Mouse (Mus musculus) kidney, embryonic 14.5 days (tissue): ENCODE data around the gene Defb26. TPM values are rescaled to one million over a fixed set of nuclear protein-coding genes. Genes with fewer than 3 reads are reported as not detected.
A peak's percentile ranks its signal among the peaks of the same experiment; 100 is the strongest.

ENCODE experiments used
- ATAC-seq: fragments of 200-750 bp; cut with Nextera tagmentation; 2 replicates; pipeline ENCODE4 v1.8.0; 2017; ENCODE audit warnings: moderate number of reproducible peaks, mild to moderate bottlenecking, moderate TSS enrichment, moderate library complexity; ENCODE audit not compliant: low FRiP score, low TSS enrichment
- H3K27ac ChIP-seq: fragments of 300-500 bp; sonication (generic); 2 replicates; pipeline ENCODE4 v1.5.1; 2014; ENCODE audit warnings: low read depth, mild to moderate bottlenecking, low read length, moderate library complexity, mixed read lengths
- H3K27me3 ChIP-seq: fragments of 300-500 bp; sonication (generic); 2 replicates; pipeline ENCODE4 v1.6.1; 2014; ENCODE audit warnings: mild to moderate bottlenecking, low read length; ENCODE audit not compliant: control insufficient read depth, insufficient read depth
- H3K36me3 ChIP-seq: fragments of 300-500 bp; sonication (generic); 2 replicates; pipeline ENCODE4 v1.6.1; 2014; ENCODE audit warnings: low read length, mixed read lengths; ENCODE audit not compliant: control insufficient read depth, insufficient read depth
- H3K4me1 ChIP-seq: fragments of 300-500 bp; sonication (generic); 2 replicates; pipeline ENCODE4 v1.6.1; 2014; ENCODE audit warnings: low read length, mixed read lengths; ENCODE audit not compliant: control insufficient read depth, insufficient read depth
- H3K4me2 ChIP-seq: fragments of 300-500 bp; sonication (generic); replicated peaks from 2 replicates; pipeline ENCODE4 v1.6.1; 2014; ENCODE audit warnings: low read depth, mild to moderate bottlenecking, low read length
- H3K4me3 ChIP-seq: fragments of 300-500 bp; sonication (generic); 2 replicates; pipeline ENCODE4 v1.5.1; 2014; ENCODE audit warnings: mild to moderate bottlenecking, low read length
- H3K9ac ChIP-seq: fragments of 300-500 bp; sonication (generic); 2 replicates; pipeline ENCODE4 v1.6.1; 2014; ENCODE audit warnings: low read depth, mild to moderate bottlenecking, low read length, moderate library complexity
- H3K9me3 ChIP-seq: fragments of 300-500 bp; sonication (generic); 2 replicates; pipeline ENCODE4 v1.6.1; 2016; ENCODE audit warnings: low read length; ENCODE audit not compliant: control insufficient read depth
- WGBS: fragments of 180-500 bp; shearing (Covaris S2); extraction: QIAGEN DNeasy Blood & Tissue Kit; methylation state at CpG from one replicate; pipeline ENCODE4 v1.1.7; 2014; 5-methylcytosine and 5-hydroxymethylcytosine counted together
- polyA plus RNA-seq: library from polyadenylated mRNA; unstranded; fragments of >200 nt; fragmentation: Nextera tagmentation; extraction: Ambion mirVana; gene quantifications from 2 replicates; pipeline ENCODE4 v1.2.1, GENCODE M21; 2014

Defb26 gene
- polyA plus RNA-seq, 1 experiment from 2014 or later: not detected

DNA sequence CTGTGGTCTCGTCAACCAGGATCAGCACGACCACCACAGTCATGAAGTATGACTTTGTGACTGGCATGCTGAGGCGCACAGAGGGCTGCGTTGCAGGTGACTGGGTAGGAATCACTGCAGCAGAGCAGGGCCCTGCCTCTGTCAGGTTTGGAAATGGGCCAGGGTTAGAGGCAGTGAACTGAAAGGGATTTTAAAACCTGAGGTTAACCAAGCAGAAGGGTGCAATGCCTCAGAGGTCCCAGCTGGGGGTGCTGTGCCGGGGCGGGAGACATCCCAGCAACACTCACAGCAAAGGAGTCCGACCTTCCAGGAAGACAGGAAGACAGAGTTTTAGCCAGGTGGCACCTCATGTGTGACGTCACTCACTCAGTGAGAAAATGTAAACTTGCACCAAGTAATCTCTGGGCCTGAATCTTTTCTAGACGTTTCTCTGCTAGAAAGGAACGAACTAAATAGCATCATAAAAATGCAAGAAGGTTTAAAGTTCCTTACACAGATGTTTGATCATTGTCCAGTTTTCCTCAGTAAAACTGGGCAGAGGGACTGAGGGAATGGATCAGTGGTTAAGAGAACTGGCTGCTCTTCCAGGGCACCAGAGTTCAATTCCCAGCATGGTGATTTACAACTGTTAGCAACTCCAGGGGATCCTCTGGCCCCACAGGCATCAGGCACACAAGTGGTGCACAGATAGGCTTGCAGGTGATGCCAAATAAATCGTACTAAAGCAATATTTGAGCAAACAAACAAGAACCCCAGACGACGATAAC, 28.6 kb upstream of the Defb26 start, which contains the start of gene Defb29:
Defb29 (minus strand) TSS at position 155 of the 767 bp plus-strand sequence.
- Histone ChIP-seq H3K9me3 (peaks cover 5% of the 10 kb centered on the region; the same call in 1 of the 2 replicates), H3K27ac (no peak within 1 kb of the TSS), H3K4me2 (no peak within 1 kb of the TSS), H3K27me3 (no peaks in the 10 kb centered on the region), H3K36me3 (no peaks in the 10 kb centered on the region), H3K9ac (no peak within 1 kb of the TSS), H3K4me1 (peaks cover 9% of the 10 kb centered on the region; the same call in 1 of the 2 replicates), H3K4me3 (no peak within 1 kb of the TSS)
- ATAC-seq: 0 out of 2 replicates have a peak, but pooled peaks have one; percentile 43
- WGBS: 31% methylated on average over 13 of the region's 13 CpGs

DNA sequence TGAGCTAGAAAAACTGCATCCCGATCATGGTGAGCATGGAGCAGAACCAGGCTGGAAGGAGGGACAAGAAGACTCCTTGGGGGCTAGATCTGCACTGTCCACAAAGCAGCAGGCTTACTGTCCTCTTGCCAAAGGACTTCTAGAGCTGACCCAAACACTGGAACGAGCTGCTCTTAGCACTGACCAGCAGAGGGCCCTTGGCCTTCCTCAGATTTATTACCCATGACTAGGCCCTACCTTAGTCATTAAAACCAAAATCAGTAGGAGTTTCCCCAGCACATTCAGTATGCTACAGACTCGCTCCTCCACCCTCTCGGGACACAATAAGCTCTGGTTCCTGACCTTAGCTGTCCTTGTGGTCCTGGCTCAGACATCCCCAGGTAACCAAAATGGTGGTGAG, 6.5 kb upstream of the Defb26 start, which contains the start of gene Defb28:
Defb28 (plus strand) TSS at position 275 of the 400 bp plus-strand sequence.
- no peak within 1 kb of the TSS for H3K9ac ChIP-seq
- no peaks in the 10 kb centered on the region for H3K27me3 ChIP-seq
- no peak within 1 kb of the TSS for H3K4me3 ChIP-seq
- no peak within 1 kb of the TSS for H3K27ac ChIP-seq
- 42% methylated on average over 4 of the region's 4 CpGs for WGBS
- H3K36me3 ChIP-seq: no peaks in the 10 kb centered on the region
- ATAC-seq: peak; percentile 66; the same call in 1 of the 2 replicates
- H3K9me3 ChIP-seq: peaks cover 2% of the 10 kb centered on the region; the same call in 1 of the 2 replicates
- no peak within 1 kb of the TSS for H3K4me2 ChIP-seq
- no peaks in the 10 kb centered on the region for H3K4me1 ChIP-seq

DNA sequence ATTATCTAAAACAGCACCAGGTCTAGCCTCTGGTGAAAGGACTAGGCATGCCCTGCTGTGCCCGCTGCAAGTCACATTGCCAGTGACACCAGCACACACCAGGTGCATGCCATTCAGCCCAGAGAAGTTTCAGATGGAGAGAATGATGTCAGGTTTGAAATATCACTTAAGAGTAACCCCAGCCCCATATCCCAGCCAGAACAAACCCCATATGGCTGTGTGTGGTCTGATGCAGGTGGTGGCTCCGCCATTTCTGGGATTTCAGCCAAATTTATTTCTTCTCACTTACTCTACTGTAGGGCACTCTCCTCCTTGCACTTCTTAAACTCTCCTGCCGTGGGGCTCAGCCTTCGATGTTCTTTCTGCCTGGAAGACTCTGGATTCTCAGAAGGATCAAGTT, 4.6 kb upstream of the Defb26 start:
- no peak overlapping the region for H3K4me3 ChIP-seq
- peak; percentile 52; the same call in 1 of the 2 replicates for ATAC-seq
- H3K9me3 ChIP-seq: no peaks in the 10 kb centered on the region
- H3K27ac ChIP-seq: no peak overlapping the region
- no peaks in the 10 kb centered on the region for H3K27me3 ChIP-seq
- no peak overlapping the region for H3K4me2 ChIP-seq
- H3K9ac ChIP-seq: no peak overlapping the region
- WGBS: 34% methylated on average over 4 of the region's 4 CpGs
- no peaks in the 10 kb centered on the region for H3K4me1 ChIP-seq
- H3K36me3 ChIP-seq: no peaks in the 10 kb centered on the region

DNA sequence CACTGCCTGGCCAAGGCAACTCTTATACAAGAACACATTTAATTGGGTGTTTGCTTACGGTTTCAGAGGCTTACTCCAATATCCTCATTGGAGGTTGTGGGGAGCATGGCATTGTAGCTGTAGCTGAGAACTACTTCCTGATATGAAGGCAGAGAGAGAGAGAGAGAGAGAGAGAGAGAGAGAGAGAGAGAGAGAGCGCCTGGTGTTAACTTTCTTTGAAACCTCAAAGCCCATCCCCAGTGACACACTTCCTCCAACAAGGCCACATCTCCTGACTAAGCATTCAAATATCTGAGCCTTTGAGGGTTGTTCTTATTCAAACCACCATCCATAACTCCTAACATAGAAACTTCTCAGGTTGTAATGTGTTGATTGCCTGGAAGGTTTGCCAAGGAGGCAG, 7.5 kb downstream of the Defb26 start:
- 85% methylated on average over 2 of the region's 2 CpGs for WGBS
- no peaks in the 10 kb centered on the region for H3K27me3 ChIP-seq
- no peak overlapping the region for H3K4me2 ChIP-seq
- H3K4me1 ChIP-seq: no peaks in the 10 kb centered on the region
- no peak overlapping the region for H3K4me3 ChIP-seq
- no peak for ATAC-seq
- H3K9me3 ChIP-seq: no peaks in the 10 kb centered on the region
- H3K36me3 ChIP-seq: no peaks in the 10 kb centered on the region
- no peak overlapping the region for H3K9ac ChIP-seq
- no peak overlapping the region for H3K27ac ChIP-seq

DNA sequence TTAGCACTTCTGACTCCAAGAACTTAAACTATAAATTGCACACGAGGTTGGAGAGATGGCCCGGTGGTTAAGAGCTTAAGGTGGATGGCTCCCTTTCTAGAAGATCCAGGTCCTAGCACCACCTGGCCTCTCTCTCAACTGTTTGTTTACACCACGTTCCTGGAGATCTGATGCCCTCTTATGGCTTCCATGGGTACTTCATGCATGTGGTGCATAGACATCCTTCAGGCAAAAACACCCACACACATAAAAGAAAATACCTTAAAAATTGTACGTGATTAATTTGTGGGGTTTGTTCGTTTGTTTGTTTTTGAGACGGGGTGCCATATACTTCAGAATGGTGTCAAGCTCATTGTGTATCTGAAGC, 10.6 kb downstream of the Defb26 start:
- H3K9me3 ChIP-seq: no peaks in the 10 kb centered on the region
- no peaks in the 10 kb centered on the region for H3K4me1 ChIP-seq
- H3K9ac ChIP-seq: no peak overlapping the region
- H3K4me3 ChIP-seq: no peak overlapping the region
- no peak for ATAC-seq
- H3K36me3 ChIP-seq: no peaks in the 10 kb centered on the region
- 85% methylated on average over 6 of the region's 6 CpGs for WGBS
- no peak overlapping the region for H3K4me2 ChIP-seq
- no peak overlapping the region for H3K27ac ChIP-seq
- H3K27me3 ChIP-seq: no peaks in the 10 kb centered on the region

DNA sequence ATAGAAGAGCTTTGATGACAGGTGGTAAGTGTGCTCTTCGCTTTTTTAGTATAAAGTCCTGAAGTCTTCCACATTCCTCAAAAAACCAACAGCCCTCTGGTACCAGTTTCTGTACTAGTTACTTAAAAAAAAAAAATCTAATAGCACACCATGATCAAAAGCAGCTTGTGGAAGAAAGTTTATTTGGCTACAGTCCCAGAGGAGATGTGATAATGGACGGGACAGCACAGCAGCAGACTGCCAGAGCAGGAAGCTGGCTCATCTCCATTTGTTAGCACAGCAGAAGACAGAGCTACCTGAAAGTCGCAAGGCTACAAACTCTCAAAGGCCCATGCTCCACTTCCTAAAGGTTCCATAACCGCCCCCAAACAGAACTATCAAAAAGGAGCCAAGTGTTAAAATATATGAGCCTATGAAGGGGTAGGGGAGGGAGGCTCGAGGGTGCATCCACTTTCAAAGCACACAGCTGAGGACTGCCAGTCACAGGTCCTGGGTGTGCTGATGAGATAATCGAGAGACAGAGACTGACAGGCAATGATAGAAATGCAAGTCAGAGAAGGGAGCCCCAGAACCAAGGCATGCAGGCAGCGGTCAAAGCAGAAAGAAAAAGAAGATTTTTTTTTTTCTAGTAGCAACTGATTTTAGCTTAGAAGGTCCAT, 11.2 kb downstream of the Defb26 start:
- H3K4me3 ChIP-seq: no peak overlapping the region
- no peaks in the 10 kb centered on the region for H3K4me1 ChIP-seq
- no peaks in the 10 kb centered on the region for H3K27me3 ChIP-seq
- WGBS: 71% methylated on average over 7 of the region's 7 CpGs
- no peak overlapping the region for H3K9ac ChIP-seq
- no peaks in the 10 kb centered on the region for H3K36me3 ChIP-seq
- H3K4me2 ChIP-seq: no peak overlapping the region
- no peaks in the 10 kb centered on the region for H3K9me3 ChIP-seq
- no peak overlapping the region for H3K27ac ChIP-seq
- no peak for ATAC-seq

DNA sequence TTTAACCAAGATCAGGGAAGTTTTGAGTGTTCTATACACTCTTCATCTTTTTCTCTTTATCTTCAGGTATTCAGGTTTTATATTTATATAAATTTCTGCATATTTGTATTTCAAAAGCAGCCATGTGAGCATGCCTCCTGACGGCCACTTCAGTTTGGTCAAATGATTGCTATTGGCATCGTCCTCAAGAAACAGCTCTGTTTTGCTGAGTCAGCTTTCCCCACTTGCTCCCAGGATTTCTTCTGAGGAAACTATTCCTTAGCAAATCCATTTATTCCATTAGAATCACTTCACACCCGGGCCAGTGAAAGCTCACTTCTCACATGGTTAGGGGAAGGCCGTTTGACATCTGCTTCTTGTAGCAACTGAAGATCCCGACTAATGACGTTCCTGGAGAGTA, 13.5 kb downstream of the Defb26 start:
- H3K36me3 ChIP-seq: no peaks in the 10 kb centered on the region
- H3K9me3 ChIP-seq: no peaks in the 10 kb centered on the region
- ATAC-seq: no peak
- H3K4me2 ChIP-seq: no peak overlapping the region
- H3K4me3 ChIP-seq: no peak overlapping the region
- no peaks in the 10 kb centered on the region for H3K4me1 ChIP-seq
- H3K27ac ChIP-seq: no peak overlapping the region
- 80% methylated on average over 6 of the region's 6 CpGs for WGBS
- no peak overlapping the region for H3K9ac ChIP-seq
- H3K27me3 ChIP-seq: no peaks in the 10 kb centered on the region

DNA sequence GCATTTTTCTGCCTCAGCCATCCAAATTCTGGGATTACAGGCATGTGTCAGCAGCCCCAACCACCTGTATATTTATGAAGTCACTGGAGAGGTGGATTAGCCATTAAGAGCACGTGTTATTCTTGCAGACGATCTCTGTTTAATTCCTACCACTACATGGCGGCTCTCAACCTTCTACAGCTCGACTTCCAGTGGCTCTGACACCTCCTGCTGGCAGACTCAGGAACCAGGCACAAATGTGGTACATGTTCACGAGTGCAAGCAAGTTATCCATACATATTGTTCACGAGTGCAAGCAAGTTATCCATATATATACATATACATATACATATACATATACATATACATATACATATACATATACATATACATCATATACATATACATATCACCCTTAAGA, 18.3 kb downstream of the Defb26 start:
- Histone ChIP-seq H3K27ac (no peak overlapping the region), H3K4me3 (no peak overlapping the region), H3K4me2 (no peak overlapping the region), H3K9me3 (no peaks in the 10 kb centered on the region), H3K9ac (no peak overlapping the region), H3K4me1 (no peaks in the 10 kb centered on the region), H3K27me3 (no peaks in the 10 kb centered on the region), H3K36me3 (no peaks in the 10 kb centered on the region)
- 83% methylated on average over 6 of the region's 6 CpGs for WGBS
- no peak for ATAC-seq

DNA sequence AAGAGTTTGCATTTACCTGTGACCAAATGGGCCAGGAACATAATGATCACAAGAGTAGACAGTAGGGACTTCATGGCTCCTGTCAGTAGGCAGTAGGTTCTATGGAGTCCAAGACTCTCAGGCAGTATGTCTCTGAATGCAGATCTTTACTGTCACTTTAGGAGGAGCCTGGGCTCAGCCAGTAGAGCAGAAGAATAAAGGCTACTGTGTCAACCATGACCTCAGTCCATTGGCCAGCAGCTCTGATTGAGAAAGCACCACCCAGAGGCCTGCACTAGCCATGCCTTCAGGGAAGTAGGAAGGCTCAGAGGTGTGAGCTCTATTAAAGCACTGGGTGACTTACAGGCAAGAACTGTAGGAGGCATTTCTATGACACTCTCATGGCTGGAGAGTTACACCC, 21.5 kb downstream of the Defb26 start, which contains the start of gene Defb22:
Defb22 (minus strand) TSS at position 101 of the 400 bp plus-strand sequence.
- no peaks in the 10 kb centered on the region for H3K27me3 ChIP-seq
- no peaks in the 10 kb centered on the region for H3K9me3 ChIP-seq
- no peak for ATAC-seq
- H3K4me1 ChIP-seq: no peaks in the 10 kb centered on the region
- no peaks in the 10 kb centered on the region for H3K36me3 ChIP-seq
- H3K4me2 ChIP-seq: no peak within 1 kb of the TSS
- no peak within 1 kb of the TSS for H3K27ac ChIP-seq
- H3K9ac ChIP-seq: no peak within 1 kb of the TSS
- no peak within 1 kb of the TSS for H3K4me3 ChIP-seq
